Mouse (Mus musculus): ENCODE measurements around the gene Drd5. TPM values are rescaled to one million over a fixed set of nuclear protein-coding genes. Genes with fewer than 3 reads are reported as not detected.
A peak's percentile ranks its signal among the peaks of the same experiment; 100 is the strongest.

Gene Drd5
- total RNA-seq, 4 experiments from 2014 or later: 2.0 to 2.9 (median 2.6) TPM

- no peak for DNase-seq (ENCODE audit: low spot score in 2 of 2)
Measured at GRCm38 (mm10) chr5:38350351-38350929, 31.3 kb downstream of the Drd5 start.

GRCm38 (mm10) chr5:38356927-38357326 is 37.8 kb downstream of the Drd5 start:
- peak in 1 of 2 experiments; percentile 22 for DNase-seq (ENCODE audit: low spot score in 2 of 2)

- no peak for DNase-seq (ENCODE audit: low spot score in 2 of 2)
Measured at GRCm38 (mm10) chr5:38359716-38360115, 40.5 kb downstream of the Drd5 start.

GRCm38 (mm10) chr5:38364396-38364795 is 45.2 kb downstream of the Drd5 start:
- DNase-seq (ENCODE audit: low spot score in 2 of 2): peak; percentile 18 to 71

- no peak for DNase-seq (ENCODE audit: low spot score in 2 of 2)
Measured at GRCm38 (mm10) chr5:38365521-38365920, 46.4 kb downstream of the Drd5 start.

GRCm38 (mm10) chr5:38366650-38367470 is 47.7 kb downstream of the Drd5 start:
- peak; percentile 13 to 21 for DNase-seq (ENCODE audit: low spot score in 2 of 2)

- DNase-seq (ENCODE audit: low spot score in 2 of 2): no peak
Measured at GRCm38 (mm10) chr5:38371308-38371707, 52.1 kb downstream of the Drd5 start.

Other genes starting within 250 kb of the Drd5 start
- 100 to 1,000 TPM; 431 to 543 (median 480) TPM for gene Nsg1, start 159.5 kb upstream of the Drd5 start, total RNA-seq (2022)
- gene Zbtb49, start 98.9 kb upstream of the Drd5 start, total RNA-seq (2022): 10 to 100 TPM; 16.7 to 22.0 (median 20.8) TPM
- 10 to 100 TPM in 3 of 4 experiments, 1 to 10 TPM in 1; 8.1 to 15.0 (median 11.0) TPM for gene Lyar, start 98.9 kb upstream of the Drd5 start, total RNA-seq (2022)
- 10 to 100 TPM; 29.3 to 31.0 (median 29.8) TPM for gene Tmem128, start 59.2 kb upstream of the Drd5 start, total RNA-seq (2022)
- gene Otop1, start 43.4 kb upstream of the Drd5 start, total RNA-seq (2022): not detected
- gene Slc2a9, start 183.8 kb downstream of the Drd5 start, total RNA-seq (2022): 1 to 10 TPM; 1.2 to 3.2 (median 2.2) TPM
- 100 to 1,000 TPM; 161 to 165 (median 162) TPM for gene Wdr1, start 243.9 kb downstream of the Drd5 start, total RNA-seq (2022)

Data from left cerebral cortex, adult 8-10 months (tissue).